Mouse (Mus musculus) forebrain, embryonic 16.5 days (tissue): ENCODE measurements around the gene Usp42. TPM values are rescaled to one million over a fixed set of nuclear protein-coding genes. Genes with fewer than 3 reads are reported as not detected.
A peak's percentile ranks its signal among the peaks of the same experiment; 100 is the strongest.

Source experiments
- ATAC-seq: fragments of 200-750 bp; cut with Nextera tagmentation; 2 replicates; pipeline ENCODE4 v1.8.0; 2017; ENCODE audit warnings: mild to moderate bottlenecking, moderate library complexity
- H3K27ac ChIP-seq: fragments of 300-500 bp; sonication (generic); 2 replicates; pipeline ENCODE4 v1.5.1; 2014; ENCODE audit warnings: low read length, control low read depth
- H3K27me3 ChIP-seq: fragments of 300-500 bp; sonication (generic); replicated peaks from 2 replicates; pipeline ENCODE4 v1.6.1; 2014; ENCODE audit warnings: low read length; ENCODE audit not compliant: control insufficient read depth, insufficient read depth
- H3K36me3 ChIP-seq: fragments of 300-500 bp; sonication (generic); 2 replicates; pipeline ENCODE4 v1.6.1; 2014; ENCODE audit not compliant: control insufficient read depth, insufficient read depth
- H3K4me1 ChIP-seq: fragments of 300-500 bp; sonication (generic); replicated peaks from 2 replicates; pipeline ENCODE4 v1.6.1; 2014; ENCODE audit warnings: low read length; ENCODE audit not compliant: control insufficient read depth, insufficient read depth
- H3K4me2 ChIP-seq: fragments of 300-500 bp; sonication (generic); 2 replicates; pipeline ENCODE4 v1.6.1; 2014; ENCODE audit warnings: mild to moderate bottlenecking, low read length, control low read depth
- H3K4me3 ChIP-seq: fragments of 300-500 bp; sonication (generic); replicated peaks from 2 replicates; pipeline ENCODE4 v1.5.1; 2014; ENCODE audit warnings: mild to moderate bottlenecking, low read length, control low read depth
- H3K9ac ChIP-seq: fragments of 300-500 bp; sonication (generic); replicated peaks from 2 replicates; pipeline ENCODE4 v1.6.1; 2014; ENCODE audit warnings: low read depth, low read length, control low read depth
- H3K9me3 ChIP-seq: fragments of 300-500 bp; sonication (generic); 2 replicates; pipeline ENCODE4 v1.6.1; 2016; ENCODE audit warnings: low read length; ENCODE audit not compliant: control insufficient read depth
- WGBS: fragments of 180-500 bp; shearing (Covaris S2); extraction: QIAGEN DNeasy Blood & Tissue Kit; methylation state at CpG from one replicate; pipeline ENCODE4 v1.1.7; 2014; 5-methylcytosine and 5-hydroxymethylcytosine counted together
- polyA plus RNA-seq: library from polyadenylated mRNA; unstranded; fragments of >200 nt; fragmentation: Nextera tagmentation; extraction: Ambion mirVana; gene quantifications from 2 replicates; pipeline ENCODE4 v1.2.1, GENCODE M21; 2015

Gene Usp42
- polyA plus RNA-seq, 1 experiment from 2014 or later, result 28.5 TPM

DNA sequence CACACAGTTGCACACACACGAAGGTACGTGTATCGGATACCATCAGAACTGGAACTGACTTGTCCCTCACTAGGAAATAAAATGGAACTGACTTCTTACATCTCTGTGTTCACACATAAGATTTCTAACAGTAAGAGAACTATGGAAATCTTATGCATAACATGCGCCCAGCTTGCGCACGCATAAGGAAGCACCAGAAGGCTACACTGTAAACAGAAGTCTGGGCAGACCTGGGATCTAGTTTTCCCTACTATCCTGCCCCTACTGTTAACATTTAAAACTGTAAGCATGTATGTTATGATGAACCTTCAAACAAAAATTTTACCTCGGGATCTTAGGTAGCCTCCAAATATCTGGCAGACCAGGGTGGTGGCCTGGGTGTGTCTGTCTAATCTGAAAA, 10.1 kb downstream of the Usp42 start:
- 93% methylated on average over 7 of the region's 7 CpGs for whole genome bisulfite sequencing
- Histone ChIP-seq H3K4me3 (no peak overlapping the region), H3K27me3 (no peaks in the 10 kb centered on the region), H3K9me3 (no peaks in the 10 kb centered on the region), H3K9ac (no peak overlapping the region), H3K27ac (no peak overlapping the region), H3K4me2 (no peak overlapping the region), H3K4me1 (no peaks in the 10 kb centered on the region), H3K36me3 (peaks cover 66% of the 10 kb centered on the region)
- no peak for ATAC-seq

DNA sequence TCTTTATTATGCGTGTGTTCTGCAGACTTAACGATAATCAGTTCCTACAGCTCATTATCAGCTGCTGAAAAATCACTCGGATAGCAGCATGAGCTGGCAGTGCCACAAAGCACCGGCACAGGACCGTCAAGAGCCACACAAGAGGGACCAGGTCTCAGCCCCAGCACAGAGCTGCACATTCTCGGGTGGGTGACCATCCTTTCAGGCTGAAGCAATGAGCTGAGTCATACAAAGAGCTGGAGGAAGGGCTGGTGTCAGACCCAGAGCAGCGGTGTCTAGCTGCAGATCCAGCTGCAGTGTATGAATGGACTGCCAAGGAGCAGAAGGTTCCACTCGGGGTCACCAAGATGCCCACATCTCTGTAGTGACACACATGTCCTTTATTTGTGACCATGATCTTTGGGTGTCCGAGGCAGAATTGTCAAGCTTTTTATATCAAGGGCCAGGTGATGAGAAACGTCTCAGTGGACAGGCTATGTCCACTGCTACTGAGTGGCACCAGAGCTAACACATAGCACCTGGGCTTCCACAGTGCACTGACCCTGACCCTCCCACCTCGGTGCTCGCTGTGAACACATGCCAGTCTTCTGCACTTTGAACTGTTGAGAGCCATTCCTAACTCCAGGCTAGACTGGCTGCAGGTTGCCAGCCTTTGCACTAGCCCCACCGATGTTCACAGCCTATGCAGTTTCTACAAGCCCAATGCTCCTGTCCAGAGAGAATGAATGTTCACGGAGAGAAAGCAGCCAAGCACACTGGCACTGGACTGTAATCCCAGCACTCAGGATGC, 19.9 kb downstream of the Usp42 start:
- WGBS, result 80% methylated on average over 14 of the region's 14 CpGs
- Histone ChIP-seq H3K4me2 (no peak overlapping the region), H3K4me1 (no peaks in the 10 kb centered on the region), H3K27me3 (no peaks in the 10 kb centered on the region), H3K27ac (no peak overlapping the region), H3K36me3 (peaks cover 56% of the 10 kb centered on the region), H3K9ac (no peak overlapping the region), H3K9me3 (no peaks in the 10 kb centered on the region), H3K4me3 (no peak overlapping the region)
- no peak for ATAC-seq

DNA sequence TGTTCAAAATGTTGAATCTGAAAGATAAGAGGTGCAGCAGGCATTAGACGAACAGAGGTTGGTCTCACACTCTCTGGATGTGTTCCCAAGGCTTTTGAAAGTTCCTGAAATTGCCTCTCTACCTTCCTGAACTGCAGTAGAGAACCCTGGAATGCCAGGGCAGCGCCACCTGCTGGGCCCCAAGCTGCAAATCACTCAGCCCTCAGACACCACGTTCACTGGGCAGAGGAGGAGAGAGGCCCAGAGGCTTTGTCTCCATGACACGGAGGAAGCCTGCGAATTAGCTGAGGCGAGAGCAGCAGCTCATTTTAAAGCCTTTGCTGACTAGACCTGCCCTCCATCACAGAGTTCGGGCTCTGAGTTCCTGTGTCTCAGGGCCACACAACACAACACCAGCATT, 20.8 kb downstream of the Usp42 start:
- Histone ChIP-seq H3K27me3 (no peaks in the 10 kb centered on the region), H3K4me1 (no peaks in the 10 kb centered on the region), H3K27ac (no peak overlapping the region), H3K4me2 (no peak overlapping the region), H3K9me3 (no peaks in the 10 kb centered on the region), H3K36me3 (peaks cover 48% of the 10 kb centered on the region), H3K4me3 (no peak overlapping the region), H3K9ac (no peak overlapping the region)
- WGBS, result 11% methylated on average over 7 of the region's 7 CpGs
- ATAC-seq, result peak; percentile 80

DNA sequence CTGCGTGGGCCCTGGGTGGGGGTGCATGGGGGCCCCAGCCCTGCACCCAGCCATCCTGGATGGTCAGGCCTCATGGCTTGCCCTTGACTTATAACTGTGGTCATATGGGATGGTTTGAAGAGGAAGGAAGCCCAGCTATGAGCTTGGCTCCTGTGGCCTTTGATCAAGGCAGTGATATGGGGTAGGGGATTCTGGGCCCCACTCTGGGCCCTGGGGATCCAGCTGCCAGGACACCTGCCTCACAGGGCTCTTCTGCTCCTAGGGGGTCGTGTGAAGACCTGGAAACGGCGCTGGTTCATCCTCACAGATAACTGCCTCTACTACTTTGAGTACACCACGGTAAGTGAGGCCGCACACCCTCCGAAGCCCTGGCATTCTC, 25.3 kb downstream of the Usp42 start:
- ATAC-seq, result no peak
- H3K27me3 ChIP-seq, result no peaks in the 10 kb centered on the region
- no peak overlapping the region for H3K4me3 ChIP-seq

DNA sequence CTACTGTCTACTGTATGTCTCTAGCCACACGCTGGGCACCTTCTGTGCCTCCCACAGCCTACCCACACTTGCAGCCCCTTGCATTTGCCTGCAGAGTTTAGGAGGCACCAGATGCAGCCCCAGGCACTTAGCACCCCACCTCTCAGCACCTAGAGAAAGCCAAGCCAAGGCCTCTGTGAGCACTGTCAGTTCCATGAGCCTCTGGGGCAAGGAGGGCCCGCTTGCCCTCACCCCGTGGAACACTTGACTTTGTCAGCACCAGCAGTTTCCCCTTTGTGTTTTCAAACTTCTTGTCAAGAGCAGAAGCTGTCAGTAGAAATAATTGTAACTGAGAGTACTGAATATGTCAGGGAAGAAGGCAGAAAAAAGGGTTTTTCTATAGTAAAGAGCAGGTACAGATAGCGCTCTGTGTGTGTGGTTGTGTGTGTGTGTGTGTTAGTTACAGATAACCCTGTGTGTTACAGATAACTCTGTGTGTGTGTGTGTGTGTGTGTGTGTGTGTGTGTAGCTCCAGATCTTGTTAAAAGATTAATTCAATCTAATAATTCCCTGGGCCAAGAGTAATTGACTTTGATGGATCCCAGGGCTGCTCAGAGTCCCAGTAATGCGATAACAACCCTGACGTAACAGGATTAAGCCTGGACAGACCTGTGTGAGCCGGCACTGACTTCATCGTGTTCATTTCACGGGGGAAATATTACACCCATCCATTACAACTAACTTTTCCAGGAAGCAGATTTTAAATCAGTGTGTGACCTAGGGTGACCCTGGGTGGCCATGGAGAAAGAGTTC, 25.9 kb downstream of the Usp42 start:
- H3K36me3 ChIP-seq, result peaks cover 15% of the 10 kb centered on the region
- H3K27ac ChIP-seq, result no peak overlapping the region
- H3K27me3 ChIP-seq, result no peaks in the 10 kb centered on the region
- no peak overlapping the region for H3K9ac ChIP-seq
- whole genome bisulfite sequencing, result 87% methylated on average over 9 of the region's 9 CpGs
- H3K9me3 ChIP-seq, result no peaks in the 10 kb centered on the region
- no peak overlapping the region for H3K4me2 ChIP-seq
- ATAC-seq, result no peak
- no peaks in the 10 kb centered on the region for H3K4me1 ChIP-seq
- H3K4me3 ChIP-seq, result no peak overlapping the region

More for the DNA sequence above, 25.3 kb downstream of the Usp42 start:
- no peak overlapping the region for H3K9ac ChIP-seq
- no peak overlapping the region for H3K27ac ChIP-seq
- no peaks in the 10 kb centered on the region for H3K4me1 ChIP-seq
- WGBS, result 94% methylated on average over 7 of the region's 7 CpGs
- peaks cover 15% of the 10 kb centered on the region for H3K36me3 ChIP-seq
- H3K4me2 ChIP-seq, result no peak overlapping the region
- no peaks in the 10 kb centered on the region for H3K9me3 ChIP-seq

DNA sequence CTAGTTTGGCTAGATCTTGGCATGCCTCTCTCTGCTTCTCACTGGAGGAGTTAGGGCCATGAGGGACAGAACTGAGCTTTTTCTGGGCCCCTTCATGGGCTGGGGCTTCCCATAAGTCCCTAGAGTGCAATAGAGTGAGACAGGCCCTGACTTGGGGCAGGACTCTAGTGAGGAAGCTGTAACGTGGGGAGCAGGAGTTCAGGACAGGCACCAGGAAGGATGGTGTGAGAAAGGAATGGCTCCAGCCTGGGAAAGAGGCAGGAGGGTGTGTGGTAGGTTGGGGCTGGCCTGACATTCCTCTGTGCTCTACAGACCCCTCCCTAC, 26.5 kb downstream of the Usp42 start:
- H3K9me3 ChIP-seq, result no peaks in the 10 kb centered on the region
- H3K36me3 ChIP-seq, result peaks cover 12% of the 10 kb centered on the region
- no peak for ATAC-seq
- H3K27ac ChIP-seq, result no peak overlapping the region
- no peak overlapping the region for H3K4me2 ChIP-seq
- H3K27me3 ChIP-seq, result no peaks in the 10 kb centered on the region
- WGBS, result 71% methylated on average over 1 of the region's 1 CpGs
- H3K9ac ChIP-seq, result no peak overlapping the region
- no peaks in the 10 kb centered on the region for H3K4me1 ChIP-seq
- no peak overlapping the region for H3K4me3 ChIP-seq

DNA sequence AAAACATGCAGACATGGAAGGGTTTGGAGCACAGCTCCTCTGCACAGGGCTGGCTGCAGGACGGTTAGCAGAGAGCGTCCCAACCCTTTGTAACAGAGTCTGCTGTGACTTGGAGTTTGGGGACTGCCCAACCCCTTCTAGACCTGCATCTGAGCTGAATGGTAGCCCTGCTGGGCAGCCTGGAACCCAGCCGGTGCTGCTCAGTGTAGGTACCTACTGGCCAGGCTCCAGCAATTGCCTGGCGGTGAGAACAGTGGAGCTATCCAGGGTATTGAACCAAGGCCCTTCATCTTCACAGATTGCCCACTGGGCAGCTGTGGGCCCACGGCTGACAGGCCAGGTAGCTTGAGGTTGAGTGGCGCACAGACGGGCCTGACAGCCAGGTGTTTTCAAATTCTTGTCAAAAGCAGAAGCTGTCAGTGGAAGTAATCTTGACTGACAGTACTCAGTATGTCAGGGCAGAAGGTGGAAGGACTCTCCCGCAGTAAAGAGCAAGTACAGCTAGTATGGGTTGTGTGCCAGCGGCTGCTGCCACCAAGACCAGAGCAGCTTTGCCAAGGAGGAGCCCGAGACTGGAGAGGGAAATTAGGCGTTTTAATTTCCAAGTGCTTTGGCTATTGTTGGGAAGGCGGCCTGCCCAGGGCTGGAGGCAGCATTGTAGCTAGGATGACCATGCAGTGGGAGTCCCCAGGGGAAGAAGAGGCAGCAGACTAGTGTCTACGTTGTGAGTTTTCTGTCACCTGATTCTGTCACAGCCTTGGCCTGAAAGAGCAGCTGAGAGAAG, 27.0 kb downstream of the Usp42 start:
- ATAC-seq, result peak; percentile 61
- WGBS, result 60% methylated on average over 13 of the region's 13 CpGs
- Histone ChIP-seq H3K9me3 (no peaks in the 10 kb centered on the region), H3K36me3 (peaks cover 10% of the 10 kb centered on the region; the same call in 1 of the 2 replicates), H3K27me3 (no peaks in the 10 kb centered on the region), H3K9ac (no peak overlapping the region), H3K27ac (no peak overlapping the region), H3K4me2 (no peak overlapping the region), H3K4me1 (no peaks in the 10 kb centered on the region), H3K4me3 (no peak overlapping the region)

DNA sequence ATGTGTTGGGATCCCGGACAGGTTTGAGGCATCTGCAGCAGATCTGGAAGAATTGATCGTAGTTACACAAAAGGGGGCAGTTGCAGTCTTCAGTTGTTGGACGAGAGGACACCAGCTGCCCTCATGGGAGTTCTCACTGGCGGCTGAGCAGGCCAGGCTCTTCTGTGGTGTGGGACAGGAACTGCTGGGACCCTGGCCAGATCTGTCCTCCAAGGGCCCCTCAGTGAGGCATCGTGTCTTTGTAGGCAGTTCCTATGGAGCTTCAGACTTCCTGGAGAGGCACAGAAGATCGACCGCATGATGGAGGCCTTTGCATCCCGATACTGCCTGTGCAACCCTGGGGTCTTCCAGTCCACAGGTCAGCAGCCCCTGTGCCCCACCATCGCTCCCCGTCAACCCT, 31.0 kb downstream of the Usp42 start:
- no peak for ATAC-seq
- 91% methylated on average over 10 of the region's 10 CpGs for WGBS
- Histone ChIP-seq H3K4me1 (no peaks in the 10 kb centered on the region), H3K27me3 (no peaks in the 10 kb centered on the region), H3K4me2 (no peak overlapping the region), H3K36me3 (no peaks in the 10 kb centered on the region), H3K27ac (no peak overlapping the region), H3K9ac (no peak overlapping the region), H3K4me3 (no peak overlapping the region), H3K9me3 (no peaks in the 10 kb centered on the region)

DNA sequence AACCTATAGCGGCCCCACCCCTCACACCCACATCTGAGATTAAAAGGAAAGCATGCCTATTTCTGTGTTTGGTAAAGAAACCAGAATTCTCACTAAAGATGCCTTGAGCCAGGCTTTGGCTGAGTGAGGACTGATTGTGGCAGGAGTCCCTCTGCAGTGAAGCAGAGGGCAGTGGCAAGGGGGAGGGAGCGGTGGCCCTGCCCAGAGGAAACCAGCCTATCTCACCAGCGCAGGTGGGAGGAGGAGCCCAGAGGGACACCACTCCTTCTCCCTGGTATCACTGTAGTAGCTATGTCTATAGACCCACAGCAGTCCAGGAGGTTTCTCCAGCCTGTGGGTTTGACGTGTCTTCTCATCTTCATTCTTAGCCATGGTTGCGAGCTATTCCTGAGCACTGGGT, 31.8 kb downstream of the Usp42 start:
- H3K36me3 ChIP-seq, result no peaks in the 10 kb centered on the region
- no peaks in the 10 kb centered on the region for H3K4me1 ChIP-seq
- H3K27ac ChIP-seq, result no peak overlapping the region
- H3K27me3 ChIP-seq, result no peaks in the 10 kb centered on the region
- H3K4me2 ChIP-seq, result no peak overlapping the region
- 92% methylated on average over 5 of the region's 5 CpGs for WGBS
- H3K9ac ChIP-seq, result no peak overlapping the region
- no peak overlapping the region for H3K4me3 ChIP-seq
- no peak for ATAC-seq
- no peaks in the 10 kb centered on the region for H3K9me3 ChIP-seq
